Mouse (Mus musculus): ENCODE measurements at regions not wholly inside any gene's neighbourhood (a gene's known extent, or its start where the extent isn't known, plus 50 kb on each side); places are given as distances from the start of the nearest gene placed in this dataset.

GRCm38 (mm10) chr8:10883418-10883817 lies 124.8 kb downstream of the Irs2 start:
- Histone ChIP-seq H3K4me1 (ENCODE audit: control insufficient read depth, insufficient read depth, low read length) (no peaks in the 10 kb centered on the region), H3K9me3 (ENCODE audit: control insufficient read depth, low read length) (no peaks in the 10 kb centered on the region), H3K36me3 (ENCODE audit: control insufficient read depth, insufficient read depth, low read length) (no peaks in the 10 kb centered on the region), H3K9ac (ENCODE audit: low read length) (no peak overlapping the region), H3K27ac (replicated peaks; ENCODE audit: low read depth, low read length) (no peak overlapping the region), H3K27me3 (ENCODE audit: control insufficient read depth, insufficient read depth, low read length) (no peaks in the 10 kb centered on the region), H3K4me3 (ENCODE audit: low read depth, low read length) (no peak overlapping the region), H3K4me2 (ENCODE audit: low read depth, severe bottlenecking) (no peak overlapping the region)
- WGBS, result 80% methylated on average over 7 of the region's 7 CpGs
- ATAC-seq (ENCODE audit: insufficient number of reproducible peaks, low FRiP score, low TSS enrichment, low read depth) (no peak), DNase-seq (ENCODE audit: low spot score) (no peak)

DNA sequence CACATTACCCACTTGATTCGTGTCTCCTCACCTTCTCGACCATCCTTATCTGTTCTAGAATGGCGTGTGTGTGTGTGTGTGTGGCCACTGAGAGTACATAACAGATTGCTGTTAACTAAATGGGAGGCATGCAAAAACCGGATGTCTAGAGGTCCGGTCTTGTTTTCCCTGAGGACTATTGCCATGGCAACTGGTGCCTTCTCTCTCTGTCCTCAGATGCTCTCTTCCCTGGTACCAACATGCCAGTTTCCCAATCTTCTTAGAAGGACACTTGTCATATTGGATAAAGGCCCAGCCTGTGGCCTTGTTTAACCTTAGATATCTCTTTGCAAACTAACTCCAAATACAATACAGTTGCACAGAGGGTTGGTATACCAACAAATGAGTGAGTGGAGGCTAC lies 125.9 kb downstream of the Irs2 start:
- H3K27me3 ChIP-seq (ENCODE audit: control insufficient read depth, insufficient read depth, low read length), result no peaks in the 10 kb centered on the region
- ATAC-seq (ENCODE audit: insufficient number of reproducible peaks, low FRiP score, low TSS enrichment, low read depth) (no peak), DNase-seq (ENCODE audit: low spot score) (no peak)
- no peaks in the 10 kb centered on the region for H3K4me1 ChIP-seq (ENCODE audit: control insufficient read depth, insufficient read depth, low read length)
- 80% methylated on average over 5 of the region's 5 CpGs for WGBS
- H3K27ac ChIP-seq (replicated peaks; ENCODE audit: low read depth, low read length), result no peak overlapping the region
- H3K4me3 ChIP-seq (ENCODE audit: low read depth, low read length), result no peak overlapping the region
- no peak overlapping the region for H3K9ac ChIP-seq (ENCODE audit: low read length)
- no peaks in the 10 kb centered on the region for H3K9me3 ChIP-seq (ENCODE audit: control insufficient read depth, low read length)
- no peaks in the 10 kb centered on the region for H3K36me3 ChIP-seq (ENCODE audit: control insufficient read depth, insufficient read depth, low read length)
- no peak overlapping the region for H3K4me2 ChIP-seq (ENCODE audit: low read depth, severe bottlenecking)

GRCm38 (mm10) chr8:10879883-10880282 lies 128.4 kb downstream of the Irs2 start:
- H3K4me1 ChIP-seq (ENCODE audit: control insufficient read depth, insufficient read depth, low read length), result no peaks in the 10 kb centered on the region
- H3K4me3 ChIP-seq (ENCODE audit: low read depth, low read length), result no peak overlapping the region
- H3K4me2 ChIP-seq (ENCODE audit: low read depth, severe bottlenecking), result no peak overlapping the region
- no peak overlapping the region for H3K9ac ChIP-seq (ENCODE audit: low read length)
- H3K36me3 ChIP-seq (ENCODE audit: control insufficient read depth, insufficient read depth, low read length), result no peaks in the 10 kb centered on the region
- ATAC-seq (ENCODE audit: insufficient number of reproducible peaks, low FRiP score, low TSS enrichment, low read depth) (no peak), DNase-seq (ENCODE audit: low spot score) (no peak)
- WGBS, result 83% methylated on average over 6 of the region's 6 CpGs
- no peaks in the 10 kb centered on the region for H3K27me3 ChIP-seq (ENCODE audit: control insufficient read depth, insufficient read depth, low read length)
- H3K27ac ChIP-seq (replicated peaks; ENCODE audit: low read depth, low read length), result no peak overlapping the region
- no peaks in the 10 kb centered on the region for H3K9me3 ChIP-seq (ENCODE audit: control insufficient read depth, low read length)

GRCm38 (mm10) chr8:10879049-10879847 lies 129.0 kb downstream of the Irs2 start:
- Histone ChIP-seq H3K27me3 (ENCODE audit: control insufficient read depth, insufficient read depth, low read length) (no peaks in the 10 kb centered on the region), H3K4me1 (ENCODE audit: control insufficient read depth, insufficient read depth, low read length) (no peaks in the 10 kb centered on the region), H3K36me3 (ENCODE audit: control insufficient read depth, insufficient read depth, low read length) (no peaks in the 10 kb centered on the region), H3K4me3 (ENCODE audit: low read depth, low read length) (no peak overlapping the region), H3K4me2 (ENCODE audit: low read depth, severe bottlenecking) (no peak overlapping the region), H3K9ac (ENCODE audit: low read length) (no peak overlapping the region), H3K9me3 (ENCODE audit: control insufficient read depth, low read length) (no peaks in the 10 kb centered on the region), H3K27ac (replicated peaks; ENCODE audit: low read depth, low read length) (no peak overlapping the region)
- ATAC-seq (ENCODE audit: insufficient number of reproducible peaks, low FRiP score, low TSS enrichment, low read depth), result no peak
- no peak for DNase-seq (ENCODE audit: low spot score)
- 89% methylated on average over 10 of the region's 10 CpGs for WGBS

GRCm38 (mm10) chr8:10878371-10878770 lies 129.9 kb downstream of the Irs2 start:
- Histone ChIP-seq H3K9ac (ENCODE audit: low read length) (no peak overlapping the region), H3K36me3 (ENCODE audit: control insufficient read depth, insufficient read depth, low read length) (no peaks in the 10 kb centered on the region), H3K9me3 (ENCODE audit: control insufficient read depth, low read length) (no peaks in the 10 kb centered on the region), H3K4me1 (ENCODE audit: control insufficient read depth, insufficient read depth, low read length) (no peaks in the 10 kb centered on the region), H3K4me3 (ENCODE audit: low read depth, low read length) (no peak overlapping the region), H3K4me2 (ENCODE audit: low read depth, severe bottlenecking) (no peak overlapping the region), H3K27ac (replicated peaks; ENCODE audit: low read depth, low read length) (no peak overlapping the region), H3K27me3 (ENCODE audit: control insufficient read depth, insufficient read depth, low read length) (no peaks in the 10 kb centered on the region)
- 88% methylated on average over 4 of the region's 4 CpGs for WGBS
- ATAC-seq (ENCODE audit: insufficient number of reproducible peaks, low FRiP score, low TSS enrichment, low read depth), result no peak
- DNase-seq (ENCODE audit: low spot score), result no peak

GRCm38 (mm10) chr8:10875170-10875569 lies 133.1 kb downstream of the Irs2 start:
- 71% methylated on average over 6 of the region's 6 CpGs for WGBS
- no peak overlapping the region for H3K9ac ChIP-seq (ENCODE audit: low read length)
- no peaks in the 10 kb centered on the region for H3K27me3 ChIP-seq (ENCODE audit: control insufficient read depth, insufficient read depth, low read length)
- H3K9me3 ChIP-seq (ENCODE audit: control insufficient read depth, low read length), result no peaks in the 10 kb centered on the region
- no peak for ATAC-seq (ENCODE audit: insufficient number of reproducible peaks, low FRiP score, low TSS enrichment, low read depth)
- H3K4me1 ChIP-seq (ENCODE audit: control insufficient read depth, insufficient read depth, low read length), result no peaks in the 10 kb centered on the region
- no peaks in the 10 kb centered on the region for H3K36me3 ChIP-seq (ENCODE audit: control insufficient read depth, insufficient read depth, low read length)
- DNase-seq (ENCODE audit: low spot score), result no peak
- H3K4me2 ChIP-seq (ENCODE audit: low read depth, severe bottlenecking), result no peak overlapping the region
- H3K27ac ChIP-seq (replicated peaks; ENCODE audit: low read depth, low read length), result no peak overlapping the region
- no peak overlapping the region for H3K4me3 ChIP-seq (ENCODE audit: low read depth, low read length)

DNA sequence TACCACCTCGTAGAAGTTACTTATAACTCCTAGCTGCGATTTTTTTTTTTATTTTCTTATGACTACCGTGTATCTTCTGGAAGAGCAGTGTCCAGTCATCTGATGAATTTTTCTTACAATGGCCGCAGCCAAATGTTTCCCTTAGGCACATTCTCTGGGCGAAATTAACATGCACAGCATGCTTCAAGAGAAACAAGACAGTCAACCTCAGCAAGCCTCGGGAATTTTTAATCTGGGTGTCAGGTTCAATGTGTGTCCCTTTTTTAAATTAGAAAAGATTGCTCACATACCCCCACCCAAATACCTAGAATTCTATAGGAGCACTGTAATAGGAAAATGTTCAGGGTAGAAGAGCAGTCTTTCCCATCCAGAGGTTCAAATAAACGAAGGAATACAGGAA lies 136.8 kb downstream of the Irs2 start:
- Histone ChIP-seq H3K4me2 (ENCODE audit: low read depth, severe bottlenecking) (no peak overlapping the region), H3K27me3 (ENCODE audit: control insufficient read depth, insufficient read depth, low read length) (no peaks in the 10 kb centered on the region), H3K9ac (ENCODE audit: low read length) (no peak overlapping the region), H3K9me3 (ENCODE audit: control insufficient read depth, low read length) (no peaks in the 10 kb centered on the region), H3K27ac (replicated peaks; ENCODE audit: low read depth, low read length) (no peak overlapping the region), H3K4me1 (ENCODE audit: control insufficient read depth, insufficient read depth, low read length) (no peaks in the 10 kb centered on the region), H3K36me3 (ENCODE audit: control insufficient read depth, insufficient read depth, low read length) (no peaks in the 10 kb centered on the region), H3K4me3 (ENCODE audit: low read depth, low read length) (no peak overlapping the region)
- no peak for DNase-seq (ENCODE audit: low spot score)
- WGBS, result 76% methylated on average over 7 of the region's 7 CpGs
- ATAC-seq (ENCODE audit: insufficient number of reproducible peaks, low FRiP score, low TSS enrichment, low read depth), result no peak

- no peaks in the 10 kb centered on the region for H3K27me3 ChIP-seq (ENCODE audit: control insufficient read depth, insufficient read depth, low read length)
- no peaks in the 10 kb centered on the region for H3K36me3 ChIP-seq (ENCODE audit: control insufficient read depth, insufficient read depth, low read length)
- no peak overlapping the region for H3K27ac ChIP-seq (replicated peaks; ENCODE audit: low read depth, low read length)
- H3K4me3 ChIP-seq (ENCODE audit: low read depth, low read length), result no peak overlapping the region
- no peaks in the 10 kb centered on the region for H3K9me3 ChIP-seq (ENCODE audit: control insufficient read depth, low read length)
- DNase-seq (ENCODE audit: low spot score), result no peak
- WGBS, result 89% methylated on average over 13 of the region's 13 CpGs
- H3K4me2 ChIP-seq (ENCODE audit: low read depth, severe bottlenecking), result no peak overlapping the region
- no peak for ATAC-seq (ENCODE audit: insufficient number of reproducible peaks, low FRiP score, low TSS enrichment, low read depth)
- no peaks in the 10 kb centered on the region for H3K4me1 ChIP-seq (ENCODE audit: control insufficient read depth, insufficient read depth, low read length)
- H3K9ac ChIP-seq (ENCODE audit: low read length), result no peak overlapping the region
These were observed 137.7 kb downstream of the Irs2 start for GRCm38 (mm10) chr8:10870423-10871055.
